Mouse (Mus musculus) lung, postnatal 36 days (tissue): ENCODE measurements around the gene Sdc4.
A peak's percentile ranks its signal among the peaks of the same experiment; 100 is the strongest.

Experiments used
- DNase-seq: peaks from one replicate; pipeline ENCODE4 v3.0.0; 2022; ENCODE audit warnings: mixed read lengths

Gene Sdc4

DNA sequence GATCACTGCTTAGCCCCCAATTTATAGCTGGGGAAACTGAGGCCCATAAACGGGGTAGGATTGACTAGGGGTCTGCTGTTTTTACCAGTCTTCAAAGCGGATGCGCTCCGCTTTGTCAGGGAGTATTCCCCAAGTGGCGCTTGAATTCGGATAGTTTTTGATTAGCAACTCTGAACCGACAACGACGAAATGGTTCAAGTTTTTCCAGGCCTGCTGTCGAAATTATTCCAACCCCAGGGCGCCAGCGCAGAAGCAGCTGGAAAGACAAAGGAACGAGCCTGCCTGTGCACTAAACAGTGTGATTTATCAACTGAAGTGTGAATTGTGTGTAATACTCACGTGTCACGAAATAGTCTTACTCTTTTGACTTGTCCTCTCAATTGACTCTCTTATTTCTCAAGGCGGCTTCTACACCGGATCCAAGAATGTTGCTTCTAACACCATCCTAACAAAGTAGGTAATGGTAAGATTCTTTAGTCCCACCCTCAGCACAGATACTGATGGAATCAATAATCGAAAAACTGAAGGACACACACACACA lies at the start of gene Sdc4:
Gene Sdc4 (minus strand): TSS at position 428 of the 541 bp plus-strand sequence.
- peak; percentile 46 for DNase-seq

GRCm38 (mm10) chr2:164487812-164488211 lies 44.1 kb upstream of the Sdc4 start:
- DNase-seq, result no peak

- no peak for DNase-seq
Measured at GRCm38 (mm10) chr2:164487115-164487527, 43.4 kb upstream of the Sdc4 start.

DNA sequence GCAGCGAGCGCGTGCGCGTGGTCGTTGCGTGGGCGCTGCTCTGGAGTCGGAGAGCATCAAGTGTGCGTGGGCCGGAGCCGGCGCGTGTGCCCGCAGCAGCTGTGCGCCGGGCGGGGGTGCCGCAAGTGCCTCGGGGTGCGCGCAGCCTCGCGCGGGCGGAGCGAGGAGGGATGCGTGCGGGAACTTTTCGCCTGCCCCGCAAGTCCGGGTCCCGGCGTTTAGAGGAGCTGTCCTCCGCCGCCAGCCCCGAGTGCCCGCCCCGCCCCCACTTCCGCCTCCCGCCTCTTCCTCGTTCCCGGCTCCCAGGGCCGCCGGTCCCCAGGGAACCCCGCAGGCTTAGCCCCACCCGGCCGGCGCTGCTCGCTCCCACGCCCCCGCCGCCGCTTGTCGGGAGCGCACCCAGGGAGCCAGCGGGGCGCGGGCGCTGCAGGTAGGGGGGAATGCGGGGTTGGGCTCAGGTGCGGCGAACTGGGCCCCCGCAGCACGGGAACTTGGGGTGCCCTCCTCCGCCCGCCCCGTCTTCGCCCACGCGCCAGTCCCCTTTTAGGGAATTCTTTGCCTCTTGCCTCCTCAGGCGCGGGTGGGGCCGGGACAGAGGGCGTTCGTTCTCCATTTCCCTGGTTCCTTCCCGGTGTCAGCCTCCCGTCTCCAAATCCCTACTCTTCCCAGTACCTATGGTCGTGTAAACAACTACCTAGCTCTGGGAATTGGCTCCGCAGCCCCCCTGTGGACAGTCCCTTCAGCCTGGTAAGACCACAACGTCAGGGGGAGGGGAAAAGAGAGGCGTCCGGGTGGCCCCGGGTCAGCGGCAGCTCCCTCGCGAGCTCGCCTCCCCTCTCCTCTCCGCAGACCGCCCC lies 42.8 kb upstream of the Sdc4 start:
- peak; percentile 70 for DNase-seq

GRCm38 (mm10) chr2:164485681-164486257 lies 42.1 kb upstream of the Sdc4 start, which contains the start of gene Dbndd2:
Gene Dbndd2, plus strand, starts transcription at chr2:164486106.
- DNase-seq, result peak; percentile 66

DNA sequence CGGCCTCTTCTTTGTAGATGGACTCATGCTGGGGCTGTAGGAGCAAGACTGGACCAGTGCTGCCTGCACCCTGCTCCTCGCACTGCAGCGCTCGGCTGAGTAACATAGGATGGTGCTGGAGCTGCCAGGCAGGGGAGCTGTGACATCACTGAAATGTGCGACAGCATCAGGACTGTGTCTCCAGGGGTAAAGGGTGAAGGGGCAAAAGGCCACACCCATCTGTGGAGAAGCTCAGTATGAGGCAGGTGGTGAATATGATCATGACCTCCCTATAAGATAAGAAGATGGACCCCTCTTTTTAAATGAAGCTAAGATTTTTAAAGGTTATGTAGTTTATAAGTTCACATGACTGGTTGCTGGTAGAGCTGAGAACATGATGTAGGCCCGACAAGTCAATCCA lies 29.9 kb upstream of the Sdc4 start, which contains the start of gene Trp53tg5:
Gene Trp53tg5 (minus strand): TSS at position 101 of the 400 bp plus-strand sequence.
- DNase-seq, result no peak

DNA sequence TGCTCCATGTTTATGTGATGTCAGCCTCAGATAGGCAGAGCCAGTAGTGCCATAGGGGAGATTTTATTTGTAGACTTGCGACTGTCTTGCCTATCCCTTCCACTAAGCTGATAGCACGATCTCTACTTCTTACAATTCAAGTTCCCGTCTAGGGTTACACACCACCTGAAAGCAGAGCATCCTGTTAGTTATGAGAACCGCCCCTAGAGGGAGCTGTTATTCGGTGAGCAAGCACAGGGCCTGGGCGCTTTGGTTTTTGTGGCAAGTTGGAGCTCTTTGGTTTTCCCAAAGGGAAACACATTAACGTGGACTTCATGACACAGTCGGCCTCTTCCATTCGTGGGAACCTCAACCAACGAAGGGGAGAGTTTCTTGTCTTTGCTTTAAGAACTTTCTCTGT lies 26.6 kb upstream of the Sdc4 start:
- peak; percentile 89 for DNase-seq

- DNase-seq, result no peak
Measured at GRCm38 (mm10) chr2:164466787-164467186, 23.1 kb upstream of the Sdc4 start.

DNA sequence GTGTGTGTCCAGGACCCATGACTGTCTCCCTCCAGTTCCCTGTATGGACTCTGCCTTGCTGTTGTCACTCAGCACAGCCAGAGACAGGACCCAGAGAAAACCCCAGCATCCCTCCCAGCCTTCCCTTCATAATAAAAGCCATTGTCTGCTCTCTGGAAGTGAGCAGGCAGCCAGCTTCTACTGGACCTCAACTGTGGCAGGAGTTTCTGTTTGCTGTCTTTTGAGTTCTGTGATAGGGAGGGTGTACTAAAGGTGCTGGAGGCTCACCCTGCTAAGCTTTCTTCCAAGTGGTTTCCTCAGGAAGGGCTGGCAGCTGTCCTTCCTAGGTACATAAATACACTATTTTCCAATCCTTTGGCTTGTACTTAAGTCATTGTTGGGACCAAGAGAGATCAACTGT lies 21.5 kb upstream of the Sdc4 start:
- no peak for DNase-seq

GRCm38 (mm10) chr2:164460745-164461551 lies 17.3 kb upstream of the Sdc4 start, which contains the start of gene Gm20458:
Gene Gm20458, plus strand, starts transcription at chr2:164460967.
- peak; percentile 98 for DNase-seq

DNA sequence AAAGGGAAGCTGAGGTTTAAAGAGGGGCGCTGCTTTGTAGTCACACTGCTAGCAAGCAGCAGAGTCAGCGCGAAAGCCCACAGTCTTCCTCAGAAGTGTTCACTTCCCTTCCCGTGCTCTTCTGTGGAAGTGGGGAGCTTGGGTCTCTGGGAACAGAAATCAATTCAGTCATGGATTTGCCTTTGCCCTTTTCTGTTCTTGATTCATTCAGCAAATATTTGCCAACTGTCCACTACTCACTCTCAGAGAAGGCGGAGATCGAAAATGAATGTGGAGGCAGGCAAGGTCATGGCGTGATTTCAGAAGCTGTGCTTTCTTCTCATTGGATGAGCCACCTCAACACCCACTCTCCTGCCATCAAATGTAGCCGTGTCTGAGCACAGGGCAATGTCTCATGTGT lies 14.8 kb upstream of the Sdc4 start:
- peak; percentile 64 for DNase-seq

DNA sequence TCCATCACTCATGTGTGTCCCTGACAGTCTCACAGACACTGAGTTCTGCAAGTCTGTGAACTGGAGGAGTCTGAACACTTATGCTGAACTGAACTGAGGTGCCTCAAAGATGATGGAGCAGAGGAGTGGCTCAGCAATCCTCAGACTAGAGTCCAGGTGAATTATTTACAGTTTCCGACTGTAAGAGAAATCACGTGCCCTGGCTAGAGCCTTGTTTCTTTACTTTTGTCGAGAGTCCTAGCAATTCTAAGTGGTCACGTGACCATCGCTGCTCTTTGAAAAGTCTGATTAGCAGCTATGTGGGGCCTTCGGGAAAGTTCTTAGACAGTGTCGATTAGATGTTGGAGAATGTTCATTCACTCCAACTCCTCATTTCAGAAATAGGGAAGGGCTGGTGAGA lies 14.3 kb upstream of the Sdc4 start:
- DNase-seq, result peak; percentile 93

DNA sequence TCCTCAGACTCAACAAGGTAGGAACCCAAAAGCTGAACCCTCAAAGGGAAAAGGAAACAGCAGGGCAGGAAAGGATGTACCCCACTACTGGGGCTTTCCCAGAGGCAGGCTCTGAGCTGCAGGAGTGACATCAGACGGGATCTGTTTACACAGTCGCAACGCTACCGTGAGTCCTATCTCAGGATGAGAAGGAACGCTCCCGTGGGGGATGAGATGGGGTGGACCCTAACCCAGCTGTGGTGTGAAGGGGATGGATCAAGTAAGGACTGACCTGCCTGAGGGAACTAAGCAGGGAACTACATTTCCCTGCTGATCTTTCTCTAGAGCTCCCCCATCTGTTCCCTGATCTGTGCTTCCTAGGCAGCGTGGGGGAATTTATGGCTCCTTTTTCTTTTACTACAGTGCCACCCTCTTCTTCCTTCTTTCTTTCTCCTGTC lies 13.2 kb upstream of the Sdc4 start, which contains the start of gene Sys1:
Gene Sys1 (plus strand): TSS at position 101 of the 437 bp plus-strand sequence.
- no peak for DNase-seq

DNA sequence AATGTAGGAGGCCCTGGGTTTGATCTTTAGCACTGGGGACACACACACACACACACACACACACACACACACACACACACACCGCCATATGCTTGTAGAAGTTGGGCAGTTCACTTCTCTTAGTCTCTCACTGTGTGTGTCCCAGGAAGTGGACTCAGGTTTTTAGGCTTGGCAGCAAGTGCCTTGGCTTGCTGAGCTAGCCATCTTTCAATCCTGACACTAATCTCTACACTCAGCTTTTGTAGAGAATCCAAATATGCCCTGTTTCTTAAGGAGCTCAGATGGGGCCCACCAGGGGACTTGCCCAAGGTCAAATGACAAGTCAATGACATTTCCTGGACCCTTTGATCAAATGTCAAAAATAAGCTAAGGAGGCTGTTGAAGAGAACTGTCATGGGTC lies 12.7 kb upstream of the Sdc4 start:
- no peak for DNase-seq

GRCm38 (mm10) chr2:164455421-164456190 lies 11.9 kb upstream of the Sdc4 start:
- DNase-seq, result peak; percentile 58

DNA sequence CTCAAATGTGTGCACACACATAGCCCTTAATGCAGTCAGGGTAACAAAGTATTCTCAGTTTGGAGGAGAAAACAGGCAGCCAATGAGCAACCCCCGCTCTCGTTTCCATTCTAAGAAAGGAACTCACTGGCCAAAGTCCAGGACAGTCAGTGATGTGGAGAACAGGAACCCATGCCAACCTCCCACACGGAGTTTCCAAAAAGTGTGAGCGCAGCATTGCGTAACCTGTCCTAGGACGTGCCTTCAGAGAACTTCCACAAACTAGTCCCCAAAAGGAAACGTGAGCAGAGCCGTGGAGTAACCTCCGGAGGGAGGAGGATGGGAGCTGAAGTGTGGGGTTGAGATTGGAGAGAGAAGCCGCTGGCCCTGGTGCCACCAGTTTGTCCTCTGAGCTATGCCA lies 11.2 kb upstream of the Sdc4 start:
- DNase-seq, result peak; percentile 95

DNA sequence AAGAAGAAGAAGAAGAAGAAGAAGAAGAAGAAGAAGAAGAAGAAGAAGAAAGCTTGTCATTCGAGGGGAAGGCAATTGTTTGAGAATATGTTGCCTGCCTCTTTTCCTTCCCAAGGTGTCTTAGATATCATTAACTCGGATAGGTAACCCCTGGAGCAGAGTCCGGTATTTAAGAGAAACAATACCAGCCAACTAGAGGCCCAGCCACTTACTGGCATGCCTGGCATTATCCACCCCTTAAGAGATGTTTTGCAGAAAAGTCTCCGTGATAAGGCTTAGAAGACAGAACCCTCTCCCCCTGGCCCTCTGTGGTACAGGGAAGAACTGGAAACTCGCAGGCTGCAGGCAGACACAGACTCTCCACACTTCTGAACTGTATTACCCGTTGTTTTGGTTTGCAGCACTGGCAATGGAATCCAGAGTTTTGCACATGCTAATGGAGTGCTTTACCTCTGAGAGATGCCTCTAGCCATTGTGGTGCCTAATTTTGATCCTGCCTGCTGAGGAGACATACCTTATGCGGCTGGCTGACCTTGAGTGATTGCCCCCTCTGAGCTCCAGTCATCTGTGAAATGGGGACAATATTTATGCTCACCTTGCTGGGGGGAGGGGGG lies 10.3 kb upstream of the Sdc4 start:
- DNase-seq, result no peak

GRCm38 (mm10) chr2:164453047-164453757 lies 9.5 kb upstream of the Sdc4 start:
- DNase-seq, result peak; percentile 54

- DNase-seq, result peak; percentile 75
Measured at GRCm38 (mm10) chr2:164452000-164452676, 8.5 kb upstream of the Sdc4 start.
